ENCODE assay signal across 8 mouse cellular contexts in the genomic region with DNA sequence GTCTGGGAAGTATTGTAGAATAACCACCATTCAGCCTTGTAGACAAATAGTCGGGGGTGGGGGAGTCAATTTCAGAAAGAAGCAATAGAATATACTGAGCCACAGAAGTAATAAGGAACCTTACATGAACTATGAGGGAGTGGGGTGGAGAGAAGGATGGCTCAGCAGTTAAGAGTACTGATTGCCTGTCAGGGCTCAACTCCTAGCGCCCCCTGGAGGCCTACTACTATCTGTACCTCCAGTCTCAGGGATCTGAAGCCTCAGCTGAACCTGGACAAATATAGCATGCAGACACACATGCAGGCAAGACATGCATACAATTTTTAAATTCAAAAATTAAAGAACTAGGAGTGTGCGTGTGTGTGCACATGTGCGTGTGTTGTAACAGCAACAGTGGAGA.
DNase-seq lines count a peak whose midpoint lies in the region; ATAC-seq and TF ChIP-seq lines count a peak whose summit lies in the region.

No protein-coding gene starts in this region.

- TF ChIP-seq CTCF in thymus, adult 2 months (IDR thresholded peaks at IDR 0.05; ENCODE audit: borderline replicate concordance, control insufficient read depth, extremely low read depth, insufficient read depth, low read length, poor library complexity) = no peak

- no peak for TF ChIP-seq POLR2A in thymus, adult 2 months (IDR thresholded peaks at IDR 0.05; ENCODE audit: control insufficient read depth, extremely low read depth, insufficient read depth, low read length, poor library complexity)

- no peaks in the 10 kb centered on the region for H3K27me3 ChIP-seq in thymus, adult 2 months (ENCODE audit: control insufficient read depth, insufficient read depth, low read length)
- H3K27me3 ChIP-seq in kidney, embryonic 15.5 days = no peaks in the 10 kb centered on the region

- no peak overlapping the region for H3K9ac ChIP-seq in kidney, embryonic 15.5 days

- no peak for DNase-seq in frontal cortex, postnatal 14 days (ENCODE audit: low spot score in 2 of 2)
- DNase-seq in thymus, adult 2 months = peak; percentile 33
- no peak for DNase-seq in thymus, adult 18-20 months
- peak; percentile 66 to 83 for DNase-seq in cerebellum, postnatal 14 days
- peak; percentile 62 for DNase-seq in lung, postnatal 14 days
- peak; percentile 38 for DNase-seq in thymus, postnatal 0 days (ENCODE audit: low spot score)

- no peaks in the 10 kb centered on the region for H3K36me3 ChIP-seq in thymus, adult 2 months (ENCODE audit: control insufficient read depth, insufficient read depth, low read length)
- H3K36me3 ChIP-seq in kidney, embryonic 15.5 days = no peaks in the 10 kb centered on the region

- ATAC-seq in frontal cortex, adult (ENCODE audit: low TSS enrichment) = peak; percentile 86
- 0 out of 2 replicates have a peak, but pooled peaks have one; percentile 30 for ATAC-seq in kidney, embryonic 15.5 days (replicated peaks; ENCODE audit: low FRiP score)

- no peaks in the 10 kb centered on the region for H3K9me3 ChIP-seq in kidney, embryonic 15.5 days (replicated peaks)

- H3K4me1 ChIP-seq in thymus, adult 2 months (replicated peaks; ENCODE audit: control insufficient read depth, insufficient read depth, low read length) = no peaks in the 10 kb centered on the region
- 0 out of 2 replicates have a peak, but pooled peaks cover 9% of the 10 kb centered on the region for H3K4me1 ChIP-seq in kidney, embryonic 15.5 days

- H3K4me3 ChIP-seq in thymus, adult 2 months (ENCODE audit: control insufficient read depth, insufficient read depth, low read length) = no peak overlapping the region
- H3K4me3 ChIP-seq in kidney, embryonic 15.5 days (replicated peaks) = no peak overlapping the region

- 51% methylated on average over 4 of the region's 4 CpGs for WGBS in thymus, adult 2 months
- 48% methylated on average over 4 of the region's 4 CpGs for WGBS in kidney, embryonic 15.5 days

- no peak overlapping the region for H3K4me2 ChIP-seq in kidney, embryonic 15.5 days

- H3K27ac ChIP-seq in thymus, adult 2 months (ENCODE audit: control insufficient read depth, insufficient read depth, low read length) = no peak overlapping the region
- H3K27ac ChIP-seq in kidney, embryonic 15.5 days = no peak overlapping the region

Comparison
In these comparisons a context has a peak if more than half of its experiments do, and no peak if none do; other contexts are left out.
1. DNase-seq: peak in thymus, adult 2 months (single experiment), cerebellum, postnatal 14 days (2 of 2), lung, postnatal 14 days (single experiment) and thymus, postnatal 0 days (single experiment); none in frontal cortex, postnatal 14 days (0 of 2) and thymus, adult 18-20 months (0 of 2).